Mouse (Mus musculus): ENCODE data around the gene Wdfy2.

The Wdfy2 gene

GRCm38 (mm10) chr14:62936631-62937380 is 99.3 kb downstream of the Wdfy2 start:
- DNase-seq = no peak

DNA sequence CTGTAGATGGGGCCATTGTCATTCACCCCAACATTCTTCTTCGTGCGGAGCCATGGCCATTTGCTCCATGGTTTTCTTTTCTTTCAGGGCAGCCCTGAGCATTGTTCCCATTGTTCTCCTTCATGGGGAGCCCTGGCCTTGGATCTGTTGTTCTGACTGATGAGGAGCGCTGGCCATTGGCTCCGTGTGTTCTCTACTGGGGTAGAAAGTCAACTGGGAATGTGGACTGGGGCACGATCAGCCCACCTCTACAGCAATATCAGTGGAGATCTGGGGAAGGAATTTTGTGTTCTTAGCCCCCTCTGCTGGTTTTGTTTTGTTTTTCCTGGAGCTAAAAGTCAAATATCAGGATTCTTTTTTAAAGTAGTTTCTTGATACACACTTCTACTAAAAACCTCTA is 100.2 kb downstream of the Wdfy2 start:
- DNase-seq = peak; percentile 37 to 45

- peak in 1 of 2 experiments; percentile 38 for DNase-seq
These were observed 102.0 kb downstream of the Wdfy2 start for GRCm38 (mm10) chr14:62939435-62939834.

DNA sequence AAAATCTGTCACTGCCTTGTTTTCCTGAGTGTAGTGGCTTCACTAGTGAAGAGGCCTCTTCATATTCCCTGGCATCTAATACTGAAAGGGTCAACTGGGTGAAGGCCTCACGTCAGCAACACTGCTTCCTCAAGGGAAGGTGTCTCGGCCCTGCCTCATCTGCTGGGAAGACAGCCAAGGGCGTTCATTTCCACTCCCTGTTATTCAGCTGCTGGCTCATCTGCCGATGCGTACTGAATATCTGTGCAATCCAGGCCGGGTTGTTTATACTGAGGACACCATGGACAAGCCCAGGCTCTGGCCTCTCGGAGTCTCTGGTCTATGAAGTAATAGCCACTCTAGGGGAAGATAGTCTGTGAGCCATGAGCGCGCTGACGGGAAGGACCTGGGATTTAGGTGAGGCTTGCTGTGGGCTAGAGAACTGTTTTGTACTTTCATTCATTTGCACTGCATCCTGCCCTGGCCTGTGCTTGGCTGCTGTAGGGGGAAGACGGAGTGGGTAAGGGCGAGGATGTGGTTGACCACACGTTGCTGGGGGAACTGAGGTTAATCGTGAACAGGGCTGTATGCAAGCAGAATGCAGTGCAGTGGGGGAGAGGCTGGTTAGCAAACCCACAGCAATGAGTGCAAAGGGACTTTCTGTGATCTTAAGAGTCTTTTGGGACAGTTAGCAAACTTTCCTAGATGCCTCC is 103.1 kb downstream of the Wdfy2 start:
- no peak for DNase-seq

DNA sequence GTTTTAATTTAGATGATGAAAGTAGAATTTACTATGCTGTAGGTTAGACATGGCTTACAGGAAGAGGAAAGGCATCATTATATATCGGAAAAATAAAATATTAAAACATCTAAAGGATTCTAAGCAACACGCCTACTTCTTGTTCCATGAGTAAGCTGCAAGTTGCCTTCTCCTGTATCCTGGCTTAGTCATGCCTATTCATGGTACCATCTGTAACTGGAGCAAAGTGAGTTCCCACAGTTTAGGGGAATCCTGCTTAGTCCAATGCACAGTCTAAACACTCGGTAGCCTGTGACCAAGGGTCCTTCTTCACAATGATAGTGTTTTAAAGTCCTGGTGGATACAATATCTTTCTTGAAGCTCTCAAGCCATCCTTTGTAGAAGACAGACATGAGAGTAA is 109.3 kb downstream of the Wdfy2 start:
- no peak for DNase-seq

GRCm38 (mm10) chr14:62956091-62956490 is 118.6 kb downstream of the Wdfy2 start:
- no peak for DNase-seq

GRCm38 (mm10) chr14:62963632-62964031 is 126.2 kb downstream of the Wdfy2 start:
- no peak for DNase-seq

DNA sequence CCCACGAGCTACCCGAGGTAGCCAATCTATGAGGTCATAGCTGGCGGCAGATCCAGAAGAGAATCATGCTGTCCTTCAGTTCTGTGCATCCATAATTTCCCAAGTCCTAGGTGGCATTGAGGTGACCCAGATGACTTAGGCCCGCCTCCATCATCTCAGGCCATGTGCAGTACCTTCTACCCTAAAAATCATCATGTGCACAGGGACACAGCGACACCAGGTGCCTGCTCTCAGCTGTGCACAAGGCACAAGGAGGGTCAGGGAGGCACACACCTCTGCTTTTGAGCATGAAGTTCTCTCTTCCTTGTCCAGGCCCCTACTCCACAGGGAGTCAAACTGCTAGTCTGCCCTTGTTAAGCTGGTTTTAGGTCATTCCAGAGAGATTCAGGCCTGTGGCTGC is 127.9 kb downstream of the Wdfy2 start:
- peak; percentile 15 to 33 for DNase-seq

- DNase-seq = peak in 1 of 2 experiments; percentile 17
These were observed 128.5 kb downstream of the Wdfy2 start for GRCm38 (mm10) chr14:62965811-62966520.

DNA sequence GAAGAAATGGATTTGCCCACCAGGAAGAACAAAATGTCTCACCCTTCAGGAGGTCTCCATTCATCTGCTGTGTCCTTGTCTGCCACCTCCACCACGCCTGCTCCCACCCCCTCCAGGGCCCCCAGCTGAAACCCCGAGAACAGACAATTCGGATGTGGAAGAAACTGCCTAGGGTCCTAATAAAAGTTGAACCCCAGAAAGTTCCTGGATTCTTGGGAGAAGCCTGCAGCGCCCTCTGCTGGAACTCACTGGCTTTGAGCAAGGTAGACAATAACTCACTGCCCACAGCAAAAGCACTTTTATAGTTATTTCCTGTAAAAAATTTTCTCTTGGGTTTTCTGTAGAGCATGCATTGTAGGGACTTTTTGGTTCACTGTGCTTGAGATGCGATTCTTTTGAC is 137.6 kb downstream of the Wdfy2 start:
- DNase-seq = peak; percentile 74 to 82

DNA sequence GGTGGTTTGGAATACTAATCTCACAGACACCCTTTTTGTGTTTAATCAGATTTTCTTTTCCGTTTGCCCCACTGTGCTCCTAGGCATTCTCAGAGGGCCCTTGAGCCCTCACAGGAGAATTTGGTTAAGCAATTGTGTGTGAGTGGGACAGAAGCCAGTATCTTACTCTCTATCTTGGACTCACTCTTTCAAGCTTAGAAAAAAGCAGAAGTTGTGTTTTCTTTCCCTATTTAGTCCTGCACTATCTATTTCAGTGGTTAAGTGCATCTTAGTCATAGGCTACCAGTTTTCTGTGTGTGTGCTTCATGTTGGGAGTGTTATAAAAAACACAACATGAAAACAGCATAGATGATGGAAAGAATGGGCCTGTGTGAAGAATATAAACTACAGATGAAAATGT is 142.3 kb downstream of the Wdfy2 start:
- no peak for DNase-seq

GRCm38 (mm10) chr14:62984410-62984809 is 146.9 kb downstream of the Wdfy2 start, which contains the start of gene Defb48:
Defb48 (minus strand) TSS chr14:62984510.
- DNase-seq = no peak

- no peak for DNase-seq
These were observed 153.8 kb downstream of the Wdfy2 start for GRCm38 (mm10) chr14:62991271-62991670.

DNA sequence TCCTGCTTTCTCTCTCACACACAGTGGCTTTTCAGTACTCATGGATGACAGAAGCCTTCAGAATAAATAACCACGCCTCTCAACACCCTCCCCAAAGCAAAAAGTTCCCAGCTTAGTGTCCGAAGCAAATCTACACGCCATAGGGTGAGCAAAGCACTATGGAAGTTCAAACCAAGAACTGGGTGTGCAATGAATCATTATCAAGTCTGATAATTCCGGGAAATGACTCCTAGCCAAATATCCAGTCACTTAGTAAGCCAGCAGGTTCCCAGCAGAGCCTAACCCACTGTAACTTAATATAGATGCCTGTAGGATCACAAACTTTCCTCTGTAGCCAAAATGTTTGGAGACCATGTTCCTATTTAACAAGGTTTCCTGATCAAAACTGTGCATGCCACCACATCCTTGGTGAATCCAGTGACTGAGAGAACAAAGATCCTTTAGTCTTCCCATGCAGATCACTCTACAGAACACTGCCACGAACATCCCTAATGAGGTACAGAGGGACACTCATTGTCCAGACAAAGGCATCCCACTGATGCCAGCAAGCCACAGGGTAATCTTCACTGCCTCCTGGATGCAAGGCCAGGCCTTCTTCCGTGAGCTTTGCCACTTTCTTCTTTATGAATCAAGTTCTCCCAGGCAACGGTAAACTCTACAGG is 154.5 kb downstream of the Wdfy2 start:
- no peak for DNase-seq

- DNase-seq = no peak
These were observed 160.3 kb downstream of the Wdfy2 start, which contains the start of gene Defb47 for GRCm38 (mm10) chr14:62997777-62998176. Defb47 (plus strand) TSS chr14:62998077.

DNA sequence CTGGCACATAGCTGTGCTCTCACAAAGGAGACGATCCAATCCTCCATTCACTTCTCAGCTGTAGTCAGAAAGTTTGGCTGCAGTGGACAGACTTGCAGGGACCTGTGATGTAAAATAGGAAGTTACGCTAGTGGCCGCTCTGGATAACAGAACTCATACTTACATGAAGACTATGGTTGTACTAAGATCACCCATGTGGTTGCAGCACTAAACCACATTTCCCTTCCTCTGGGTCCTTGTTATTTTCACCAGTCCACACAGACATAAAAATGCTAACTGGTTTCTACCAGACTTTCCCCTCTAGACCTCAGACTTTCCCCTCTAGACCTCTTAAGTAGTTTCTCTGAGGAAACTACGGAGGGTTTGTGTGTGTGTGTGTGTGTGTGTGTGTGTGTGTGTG is 161.5 kb downstream of the Wdfy2 start:
- no peak for DNase-seq

DNA sequence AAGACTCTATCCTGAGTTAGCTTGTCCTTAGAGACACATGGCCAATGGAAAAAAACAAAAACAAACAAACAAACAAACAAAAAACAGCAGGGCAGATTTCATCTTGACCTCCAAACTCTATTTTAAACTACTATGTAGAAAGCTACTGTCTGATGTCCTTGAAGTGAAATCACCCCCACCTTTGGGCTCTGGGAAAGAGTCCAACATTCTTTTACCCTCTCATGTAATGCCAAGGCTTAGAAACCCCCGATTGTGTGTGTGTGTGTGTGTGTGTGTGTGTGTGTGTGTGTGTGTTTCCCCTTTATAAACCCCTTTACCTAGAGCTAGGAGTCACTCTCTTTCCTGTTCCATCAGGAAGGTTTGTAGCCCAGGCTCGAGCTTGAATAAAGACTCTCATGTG is 165.1 kb downstream of the Wdfy2 start:
- DNase-seq = no peak

Data from cerebellum, postnatal 25 days (tissue).